Mouse (Mus musculus): ENCODE measurements around the gene Smc6. TPM values are rescaled to one million over a fixed set of nuclear protein-coding genes. Genes with fewer than 3 reads are reported as not detected.
A peak's percentile ranks its signal among the peaks of the same experiment; 100 is the strongest.

The Smc6 gene
- 49.5 and 74.0 TPM in 2 replicates for polyA plus RNA-seq (2011; ENCODE audit: insufficient read depth, insufficient read length, low replicate concordance, missing spikeins)

- Histone ChIP-seq H3K4me1 (ENCODE audit: control insufficient read depth, insufficient read depth, low read length) (no peaks in the 10 kb centered on the region; the same call in 1 of the 2 replicates), H3K27ac (ENCODE audit: control insufficient read depth, insufficient read depth, low read depth, low read length, poor library complexity) (peak within 1 kb of the TSS; percentile 93), H3K4me3 (replicated peaks; ENCODE audit: control insufficient read depth, low read depth, low read length) (peak within 1 kb of the TSS; percentile 93)
- WGBS = under 1% methylated on average over 83 of the region's 83 CpGs
- no peak for TF ChIP-seq CTCF (IDR thresholded peaks at IDR 0.05; ENCODE audit: control insufficient read depth, insufficient read depth, low read length)
- TF ChIP-seq POLR2A (IDR thresholded peaks at IDR 0.05; ENCODE audit: borderline replicate concordance, control insufficient read depth, low read depth, low read length) = peak; percentile 91
Observed at GRCm38 (mm10) chr12:11265382-11266281, at the start of gene Smc6, which contains the start of gene Gen1. Gene Smc6, plus strand, starts transcription at chr12:11265886. Gene Gen1, minus strand, starts transcription at chr12:11265801.

GRCm38 (mm10) chr12:11216454-11216853 lies 49.2 kb upstream of the Smc6 start:
- 71% methylated on average over 3 of the region's 3 CpGs for WGBS
- no peak for TF ChIP-seq CTCF (IDR thresholded peaks at IDR 0.05; ENCODE audit: control insufficient read depth, insufficient read depth, low read length)
- no peak for TF ChIP-seq POLR2A (IDR thresholded peaks at IDR 0.05; ENCODE audit: borderline replicate concordance, control insufficient read depth, low read depth, low read length)
- no peak overlapping the region for H3K27ac ChIP-seq (ENCODE audit: control insufficient read depth, insufficient read depth, low read depth, low read length, poor library complexity)
- peaks cover 1% of the 10 kb centered on the region; the same call in 1 of the 2 replicates for H3K4me1 ChIP-seq (ENCODE audit: control insufficient read depth, insufficient read depth, low read length)
- no peak overlapping the region for H3K4me3 ChIP-seq (replicated peaks; ENCODE audit: control insufficient read depth, low read depth, low read length)

- WGBS = 19% methylated on average over 7 of the region's 7 CpGs
- H3K4me1 ChIP-seq (ENCODE audit: control insufficient read depth, insufficient read depth, low read length) = peaks cover 1% of the 10 kb centered on the region; the same call in 1 of the 2 replicates
- H3K4me3 ChIP-seq (replicated peaks; ENCODE audit: control insufficient read depth, low read depth, low read length) = no peak overlapping the region
- TF ChIP-seq POLR2A (IDR thresholded peaks at IDR 0.05; ENCODE audit: borderline replicate concordance, control insufficient read depth, low read depth, low read length) = no peak
- peak overlapping the region; percentile 49; the same call in 1 of the 2 replicates for H3K27ac ChIP-seq (ENCODE audit: control insufficient read depth, insufficient read depth, low read depth, low read length, poor library complexity)
Observed at GRCm38 (mm10) chr12:11217726-11218250, 47.9 kb upstream of the Smc6 start.

GRCm38 (mm10) chr12:11221524-11222330 lies 44.0 kb upstream of the Smc6 start:
- TF ChIP-seq CTCF (IDR thresholded peaks at IDR 0.05; ENCODE audit: control insufficient read depth, insufficient read depth, low read length) (no peak), POLR2A (IDR thresholded peaks at IDR 0.05; ENCODE audit: borderline replicate concordance, control insufficient read depth, low read depth, low read length) (no peak)
- 78% methylated on average over 20 of the region's 20 CpGs for WGBS
- Histone ChIP-seq H3K4me3 (replicated peaks; ENCODE audit: control insufficient read depth, low read depth, low read length) (no peak overlapping the region), H3K27ac (ENCODE audit: control insufficient read depth, insufficient read depth, low read depth, low read length, poor library complexity) (no peak overlapping the region), H3K4me1 (ENCODE audit: control insufficient read depth, insufficient read depth, low read length) (no peaks in the 10 kb centered on the region)

GRCm38 (mm10) chr12:11222566-11222965 lies 43.1 kb upstream of the Smc6 start:
- H3K4me1 ChIP-seq (ENCODE audit: control insufficient read depth, insufficient read depth, low read length) = no peaks in the 10 kb centered on the region
- 66% methylated on average over 3 of the region's 3 CpGs for WGBS
- TF ChIP-seq CTCF (IDR thresholded peaks at IDR 0.05; ENCODE audit: control insufficient read depth, insufficient read depth, low read length) = no peak
- TF ChIP-seq POLR2A (IDR thresholded peaks at IDR 0.05; ENCODE audit: borderline replicate concordance, control insufficient read depth, low read depth, low read length) = no peak
- H3K27ac ChIP-seq (ENCODE audit: control insufficient read depth, insufficient read depth, low read depth, low read length, poor library complexity) = no peak overlapping the region
- no peak overlapping the region for H3K4me3 ChIP-seq (replicated peaks; ENCODE audit: control insufficient read depth, low read depth, low read length)

GRCm38 (mm10) chr12:11223090-11223489 lies 42.6 kb upstream of the Smc6 start:
- no peak overlapping the region for H3K4me3 ChIP-seq (replicated peaks; ENCODE audit: control insufficient read depth, low read depth, low read length)
- H3K4me1 ChIP-seq (ENCODE audit: control insufficient read depth, insufficient read depth, low read length) = no peaks in the 10 kb centered on the region
- 88% methylated on average over 10 of the region's 10 CpGs for WGBS
- TF ChIP-seq CTCF (IDR thresholded peaks at IDR 0.05; ENCODE audit: control insufficient read depth, insufficient read depth, low read length) (no peak), POLR2A (IDR thresholded peaks at IDR 0.05; ENCODE audit: borderline replicate concordance, control insufficient read depth, low read depth, low read length) (no peak)
- H3K27ac ChIP-seq (ENCODE audit: control insufficient read depth, insufficient read depth, low read depth, low read length, poor library complexity) = no peak overlapping the region

- Histone ChIP-seq H3K4me3 (replicated peaks; ENCODE audit: control insufficient read depth, low read depth, low read length) (no peak overlapping the region), H3K27ac (ENCODE audit: control insufficient read depth, insufficient read depth, low read depth, low read length, poor library complexity) (no peak overlapping the region), H3K4me1 (ENCODE audit: control insufficient read depth, insufficient read depth, low read length) (no peaks in the 10 kb centered on the region)
- 54% methylated on average over 5 of the region's 5 CpGs for WGBS
- TF ChIP-seq CTCF (IDR thresholded peaks at IDR 0.05; ENCODE audit: control insufficient read depth, insufficient read depth, low read length) (no peak), POLR2A (IDR thresholded peaks at IDR 0.05; ENCODE audit: borderline replicate concordance, control insufficient read depth, low read depth, low read length) (no peak)
Observed at GRCm38 (mm10) chr12:11224722-11225121, 41.0 kb upstream of the Smc6 start.

GRCm38 (mm10) chr12:11226123-11226522 lies 39.6 kb upstream of the Smc6 start:
- H3K4me3 ChIP-seq (replicated peaks; ENCODE audit: control insufficient read depth, low read depth, low read length) = no peak overlapping the region
- H3K27ac ChIP-seq (ENCODE audit: control insufficient read depth, insufficient read depth, low read depth, low read length, poor library complexity) = no peak overlapping the region
- H3K4me1 ChIP-seq (ENCODE audit: control insufficient read depth, insufficient read depth, low read length) = no peaks in the 10 kb centered on the region; the same call in 1 of the 2 replicates
- 64% methylated on average over 1 of the region's 1 CpGs for WGBS
- TF ChIP-seq CTCF (IDR thresholded peaks at IDR 0.05; ENCODE audit: control insufficient read depth, insufficient read depth, low read length) = no peak
- no peak for TF ChIP-seq POLR2A (IDR thresholded peaks at IDR 0.05; ENCODE audit: borderline replicate concordance, control insufficient read depth, low read depth, low read length)

All from bone marrow, adult 2 months (tissue).